ENCODE assay signal across 18 mouse cellular contexts in genomic region chr19:55938254-55939046, GRCm38 (mm10).
DNase-seq lines count a peak whose midpoint lies in the region; ATAC-seq and TF ChIP-seq lines count a peak whose summit lies in the region.
"Had no signal": no experiment of that assay in that cellular context is flagged by ENCODE, and none has a peak within 500 bp of the region (broad histone marks: within the 10 kb centered on the region; RNA-seq: fewer than 3 reads in every experiment).

No protein-coding gene starts in this region.

- peaks cover 5% of the 10 kb centered on the region; the same call in 1 of the 2 replicates for H3K4me1 ChIP-seq in heart, embryonic 11.5 days (ENCODE audit: control insufficient read depth, insufficient read depth, low read length)
- 0 out of 2 replicates have a peak, but pooled peaks cover 4% of the 10 kb centered on the region for H3K4me1 ChIP-seq in stomach, embryonic 14.5 days (ENCODE audit: control insufficient read depth, insufficient read depth, low read length)
- H3K4me1 ChIP-seq in stomach, postnatal 0 days (replicated peaks; ENCODE audit: control insufficient read depth, insufficient read depth): 0 out of 2 replicates have a peak, but pooled peaks cover 4% of the 10 kb centered on the region
- H3K4me1 ChIP-seq in liver, embryonic 11.5 days (replicated peaks; ENCODE audit: control insufficient read depth, insufficient read depth, low read length): peaks cover 27% of the 10 kb centered on the region
- no peaks in the 10 kb centered on the region for H3K4me1 ChIP-seq in stomach, embryonic 15.5 days

- H3K9ac ChIP-seq in heart, embryonic 11.5 days (ENCODE audit: low read depth, low read length): peak overlapping the region; percentile 40; the same call in 1 of the 2 replicates
- no peak overlapping the region for H3K9ac ChIP-seq in stomach, embryonic 14.5 days (replicated peaks; ENCODE audit: low read depth, low read length)
- no peak overlapping the region for H3K9ac ChIP-seq in stomach, postnatal 0 days (ENCODE audit: low read length)
- H3K9ac ChIP-seq in liver, embryonic 11.5 days (ENCODE audit: low read depth, low read length): peak overlapping the region; percentile 67
- H3K9ac ChIP-seq in stomach, embryonic 15.5 days: no peak overlapping the region
- H3K9ac ChIP-seq: limb, embryonic 13.5 days; neural tube, embryonic 15.5 days had no signal

- no peak for DNase-seq in heart, adult 18-20 months
- DNase-seq in stomach, postnatal 0 days (ENCODE audit: low spot score): no peak
- DNase-seq in liver, embryonic 11.5 days (ENCODE audit: low spot score): no peak
- no peak for DNase-seq in layer of hippocampus, adult 9-10 months (ENCODE audit: low spot score)
- DNase-seq in frontal cortex, postnatal 10 days (ENCODE audit: low spot score in 2 of 2): no peak
- DNase-seq: adrenal gland, adult 2 months; cerebellum, adult 9-11 months; heart, postnatal 4 days; lung, postnatal 14 days; thymus, adult 2 months had no signal

- H3K36me3 ChIP-seq in heart, embryonic 11.5 days (ENCODE audit: control insufficient read depth, insufficient read depth, low read length): no peaks in the 10 kb centered on the region
- no peaks in the 10 kb centered on the region for H3K36me3 ChIP-seq in stomach, embryonic 14.5 days (ENCODE audit: control insufficient read depth, insufficient read depth, low read length)
- H3K36me3 ChIP-seq in stomach, postnatal 0 days (ENCODE audit: control insufficient read depth, insufficient read depth, low read length): no peaks in the 10 kb centered on the region
- H3K36me3 ChIP-seq in liver, embryonic 11.5 days (ENCODE audit: control insufficient read depth, insufficient read depth, low read length): no peaks in the 10 kb centered on the region
- no peaks in the 10 kb centered on the region for H3K36me3 ChIP-seq in stomach, embryonic 15.5 days
- H3K36me3 ChIP-seq: limb, embryonic 13.5 days; midbrain, embryonic 10.5 days; neural tube, embryonic 15.5 days had no signal

- H3K27ac ChIP-seq in heart, embryonic 11.5 days (ENCODE audit: low read depth, low read length): peak overlapping the region; percentile 75
- H3K27ac ChIP-seq in stomach, embryonic 14.5 days (ENCODE audit: low read length): no peak overlapping the region
- no peak overlapping the region for H3K27ac ChIP-seq in stomach, postnatal 0 days (replicated peaks)
- peak overlapping the region; percentile 98 for H3K27ac ChIP-seq in liver, embryonic 11.5 days (ENCODE audit: low read depth, low read length)
- no peak overlapping the region for H3K27ac ChIP-seq in stomach, embryonic 15.5 days
- H3K27ac ChIP-seq: hindbrain, postnatal 0 days; layer of hippocampus, adult 2 months; midbrain, embryonic 10.5 days; neural tube, embryonic 15.5 days had no signal

- H3K4me2 ChIP-seq in heart, embryonic 11.5 days: peak overlapping the region; percentile 37; the same call in 1 of the 2 replicates
- H3K4me2 ChIP-seq in stomach, embryonic 14.5 days (replicated peaks; ENCODE audit: low read depth, low read length): no peak overlapping the region
- no peak overlapping the region for H3K4me2 ChIP-seq in stomach, postnatal 0 days (replicated peaks; ENCODE audit: low read depth)
- peak overlapping the region; percentile 56 for H3K4me2 ChIP-seq in liver, embryonic 11.5 days
- H3K4me2 ChIP-seq in stomach, embryonic 15.5 days: no peak overlapping the region
- H3K4me2 ChIP-seq: limb, embryonic 13.5 days; neural tube, embryonic 15.5 days had no signal

- 80% methylated on average over 21 of the region's 21 CpGs for WGBS in heart, embryonic 11.5 days (ENCODE audit: insufficient replicate concordance)
- WGBS in stomach, embryonic 14.5 days: 84% methylated on average over 21 of the region's 21 CpGs
- WGBS in stomach, postnatal 0 days: 80% methylated on average over 21 of the region's 21 CpGs
- WGBS in liver, embryonic 11.5 days: 65% methylated on average over 21 of the region's 21 CpGs
- WGBS in stomach, embryonic 15.5 days: 81% methylated on average over 21 of the region's 21 CpGs

- TF ChIP-seq EP300 in stomach, postnatal 0 days (optimal IDR thresholded peaks at IDR 0.05): no peak

- TF ChIP-seq CTCF in stomach, postnatal 0 days (IDR thresholded peaks at IDR 0.05; ENCODE audit: low read depth): no peak

- H3K4me3 ChIP-seq in heart, embryonic 11.5 days (ENCODE audit: low read depth, low read length): 0 out of 2 replicates have a peak overlapping the region, but pooled peaks have one; percentile 13
- no peak overlapping the region for H3K4me3 ChIP-seq in stomach, embryonic 14.5 days (ENCODE audit: low read depth, low read length)
- no peak overlapping the region for H3K4me3 ChIP-seq in stomach, postnatal 0 days (ENCODE audit: low read depth, low read length)
- peak overlapping the region; percentile 42 for H3K4me3 ChIP-seq in liver, embryonic 11.5 days (ENCODE audit: low read depth, low read length)
- no peak overlapping the region for H3K4me3 ChIP-seq in stomach, embryonic 15.5 days (replicated peaks)
- H3K4me3 ChIP-seq: layer of hippocampus, adult 2 months; limb, embryonic 13.5 days; midbrain, embryonic 10.5 days; neural tube, embryonic 15.5 days had no signal

- H3K9me3 ChIP-seq in heart, embryonic 11.5 days (replicated peaks; ENCODE audit: control insufficient read depth, low read length): no peaks in the 10 kb centered on the region
- no peaks in the 10 kb centered on the region for H3K9me3 ChIP-seq in stomach, embryonic 14.5 days (ENCODE audit: control insufficient read depth, low read depth, low read length)
- H3K9me3 ChIP-seq in stomach, postnatal 0 days (ENCODE audit: control insufficient read depth, low read length): no peaks in the 10 kb centered on the region
- H3K9me3 ChIP-seq in liver, embryonic 11.5 days (ENCODE audit: control insufficient read depth, low read length): no peaks in the 10 kb centered on the region
- H3K9me3 ChIP-seq in stomach, embryonic 15.5 days: no peaks in the 10 kb centered on the region
- H3K9me3 ChIP-seq: limb, embryonic 13.5 days; midbrain, embryonic 10.5 days; neural tube, embryonic 15.5 days had no signal

- no peaks in the 10 kb centered on the region for H3K27me3 ChIP-seq in heart, embryonic 11.5 days (ENCODE audit: control insufficient read depth, insufficient read depth, low read length)
- H3K27me3 ChIP-seq in stomach, embryonic 14.5 days (ENCODE audit: control insufficient read depth, insufficient read depth, low read length): no peaks in the 10 kb centered on the region
- no peaks in the 10 kb centered on the region for H3K27me3 ChIP-seq in stomach, postnatal 0 days (ENCODE audit: control insufficient read depth, insufficient read depth, low read length)
- H3K27me3 ChIP-seq in liver, embryonic 11.5 days (replicated peaks; ENCODE audit: control insufficient read depth, insufficient read depth, low read length): no peaks in the 10 kb centered on the region
- H3K27me3 ChIP-seq in stomach, embryonic 15.5 days (replicated peaks): no peaks in the 10 kb centered on the region
- H3K27me3 ChIP-seq: limb, embryonic 13.5 days; neural tube, embryonic 15.5 days had no signal

- 0 out of 2 replicates have a peak, but pooled peaks have one; percentile 40 for ATAC-seq in heart, embryonic 11.5 days (replicated peaks; ENCODE audit: insufficient number of reproducible peaks, low FRiP score, low TSS enrichment)
- ATAC-seq in stomach, embryonic 14.5 days (ENCODE audit: insufficient number of reproducible peaks, insufficient read depth, low FRiP score, low read depth): 0 out of 2 replicates have a peak, but pooled peaks have one; percentile 58
- ATAC-seq in stomach, postnatal 0 days (ENCODE audit: low FRiP score, low TSS enrichment): no peak
- peak; percentile 80 for ATAC-seq in liver, embryonic 11.5 days (replicated peaks; ENCODE audit: low FRiP score)
- ATAC-seq in stomach, embryonic 15.5 days (ENCODE audit: insufficient read depth, low FRiP score, low read depth): peak; percentile 77
- ATAC-seq: hindbrain, postnatal 0 days had no signal

Comparison
In these comparisons a context has a peak if more than half of its experiments do, and no peak if none do; other contexts are left out.
1. H3K27ac ChIP-seq: peak in heart, embryonic 11.5 days (single experiment) and liver, embryonic 11.5 days (single experiment); none in stomach, embryonic 14.5 days (single experiment), stomach, postnatal 0 days (single experiment) and stomach, embryonic 15.5 days (single experiment).
2. H3K4me2 ChIP-seq: peak in heart, embryonic 11.5 days (single experiment) and liver, embryonic 11.5 days (single experiment); none in stomach, embryonic 14.5 days (single experiment), stomach, postnatal 0 days (single experiment) and stomach, embryonic 15.5 days (single experiment).
3. H3K4me3 ChIP-seq: peak in heart, embryonic 11.5 days (single experiment) and liver, embryonic 11.5 days (single experiment); none in stomach, embryonic 14.5 days (single experiment), stomach, postnatal 0 days (single experiment) and stomach, embryonic 15.5 days (single experiment).
4. H3K9ac ChIP-seq: peak in heart, embryonic 11.5 days (single experiment) and liver, embryonic 11.5 days (single experiment); none in stomach, embryonic 14.5 days (single experiment), stomach, postnatal 0 days (single experiment) and stomach, embryonic 15.5 days (single experiment).